Mouse (Mus musculus) spleen, embryonic (tissue): Measurements from ENCODE around the gene Srrd.
"Not testable (repeated sequence)": the region's sequence is repeated elsewhere in the genome, so short reads cannot be mapped to it uniquely, and the experiment has no call there.

ENCODE experiments used
- CTCF ChIA-PET: fragments of 350-600 bp; sonication (Branson Sonifier 250); formaldehyde crosslinking; loops from one replicate; lab custom pipeline; 2022; lab: Charles Lee

Gene Srrd

GRCm38 (mm10) chr5:112320379-112320778 lies 22.5 kb downstream of the Srrd start:
- CTCF ChIA-PET, result no interaction called here

- CTCF ChIA-PET, result not testable (repeated sequence)
Measured at GRCm38 (mm10) chr5:112319343-112319742, 23.5 kb downstream of the Srrd start.

- CTCF ChIA-PET, result interaction anchor here (0.6 to 1.1 kb wide), 2 partner anchors 31 to 45 kb away, joined by 3 read pairs; no protein-coding TSS in a partner anchor
Measured at GRCm38 (mm10) chr5:112317328-112317727, 25.5 kb downstream of the Srrd start.

GRCm38 (mm10) chr5:112316468-112316867 lies 26.4 kb downstream of the Srrd start:
- CTCF ChIA-PET, result interaction anchor here (0.6 kb wide), 1 partner anchor 44 kb away, joined by 3 read pairs; no protein-coding TSS in a partner anchor

- CTCF ChIA-PET, result interaction anchor here (0.5 to 0.7 kb wide), 2 partner anchors 9 to 34 kb away, joined by 3 to 4 read pairs; no protein-coding TSS in a partner anchor
Measured at GRCm38 (mm10) chr5:112313222-112313885, 29.5 kb downstream of the Srrd start.

GRCm38 (mm10) chr5:112305842-112306241 lies 37.0 kb downstream of the Srrd start:
- CTCF ChIA-PET, result no interaction called here

- CTCF ChIA-PET, result interaction anchor here (0.6 kb wide), 1 partner anchor 9 kb away, joined by 3 read pairs; no protein-coding TSS in a partner anchor
Measured at GRCm38 (mm10) chr5:112302310-112302709, 40.5 kb downstream of the Srrd start.

- CTCF ChIA-PET, result no interaction called here
Measured at GRCm38 (mm10) chr5:112301694-112302093, 41.1 kb downstream of the Srrd start.

- CTCF ChIA-PET, result interaction anchor here (0.6 kb wide), 2 partner anchors 27 to 64 kb away, joined by 3 to 8 read pairs; no protein-coding TSS in a partner anchor
Measured at GRCm38 (mm10) chr5:112300721-112301308, 42.0 kb downstream of the Srrd start.

GRCm38 (mm10) chr5:112300112-112300511 lies 42.7 kb downstream of the Srrd start:
- CTCF ChIA-PET, result interaction anchor here (0.6 kb wide), 1 partner anchor 26 kb away, joined by 8 read pairs; no protein-coding TSS in a partner anchor

- CTCF ChIA-PET, result no interaction called here
Measured at GRCm38 (mm10) chr5:112299399-112299798, 43.4 kb downstream of the Srrd start.

GRCm38 (mm10) chr5:112298226-112298988 lies 44.4 kb downstream of the Srrd start:
- CTCF ChIA-PET, result no interaction called here

- CTCF ChIA-PET, result no interaction called here
Measured at GRCm38 (mm10) chr5:112297257-112297656, 45.6 kb downstream of the Srrd start.

GRCm38 (mm10) chr5:112296404-112297181 lies 46.2 kb downstream of the Srrd start:
- CTCF ChIA-PET, result interaction anchor here (0.7 kb wide), 1 partner anchor 1543 kb away, joined by 3 read pairs; no protein-coding TSS in a partner anchor

- CTCF ChIA-PET, result no interaction called here
Measured at GRCm38 (mm10) chr5:112295564-112295963, 47.3 kb downstream of the Srrd start.

GRCm38 (mm10) chr5:112295162-112295561 lies 47.7 kb downstream of the Srrd start:
- CTCF ChIA-PET, result no interaction called here

- CTCF ChIA-PET, result no interaction called here
Measured at GRCm38 (mm10) chr5:112294696-112295095, 48.1 kb downstream of the Srrd start.

GRCm38 (mm10) chr5:112293800-112294199 lies 49.0 kb downstream of the Srrd start:
- CTCF ChIA-PET, result no interaction called here

- CTCF ChIA-PET, result no interaction called here
Measured at GRCm38 (mm10) chr5:112292343-112292980, 50.4 kb downstream of the Srrd start.

GRCm38 (mm10) chr5:112291866-112292265 lies 51.0 kb downstream of the Srrd start:
- CTCF ChIA-PET, result no interaction called here

- CTCF ChIA-PET, result no interaction called here
Measured at GRCm38 (mm10) chr5:112290536-112290880, 52.3 kb downstream of the Srrd start.
